Mouse (Mus musculus) ES-Bruce4 (cell line): ENCODE data around the gene Slc35f3.

Source experiments
- CTCF ChIP-seq: IDR thresholded peaks from one replicate; pipeline ENCODE4 v1.8.1; 2011; ENCODE audit warnings: low read depth, low read length
- EP300 ChIP-seq: IDR thresholded peaks from 2 replicates; pipeline ENCODE4 v1.6.1; 2011; ENCODE audit warnings: low read depth, low read length; ENCODE audit not compliant: insufficient read depth

- TF ChIP-seq CTCF (no peak), EP300 (no peak)
Measured at GRCm38 (mm10) chr8:126433827-126434226, 135.5 kb downstream of the Slc35f3 start.
